Mouse (Mus musculus): ENCODE data around the gene 1810062G17Rik. TPM values are rescaled to one million over a fixed set of nuclear protein-coding genes. Genes with fewer than 3 reads are reported as not detected.

Gene 1810062G17Rik
- polyA plus RNA-seq, 1 experiment from 2014 or later = 1.9 TPM

DNA sequence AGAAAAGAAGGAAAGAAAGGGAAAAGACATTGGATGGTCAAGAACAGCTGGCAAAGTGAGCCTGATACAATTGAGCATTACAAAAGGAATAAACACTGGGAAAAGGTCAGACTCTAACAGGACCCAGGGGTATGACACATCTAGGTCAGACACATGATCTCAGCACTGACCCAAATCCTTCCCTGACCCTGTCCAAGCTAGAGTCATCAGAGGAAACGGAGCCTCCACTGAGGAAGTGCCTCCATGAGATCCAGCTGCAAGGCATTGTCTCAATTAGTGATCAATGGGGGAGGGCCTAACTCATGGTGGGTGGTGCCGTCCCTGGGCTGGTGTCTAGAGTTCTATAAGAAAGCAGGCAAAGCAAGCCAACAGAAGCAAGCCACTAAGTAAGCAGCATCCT is 6.9 kb upstream of the 1810062G17Rik start:
- ATAC-seq (replicated peaks; ENCODE audit: low FRiP score, low TSS enrichment, low read depth) (no peak), DNase-seq (ENCODE audit: low spot score) (no peak)
- no peak overlapping the region for H3K27ac ChIP-seq (ENCODE audit: low read depth)
- H3K27me3 ChIP-seq (replicated peaks; ENCODE audit: control insufficient read depth, insufficient read depth, low read length) = no peaks in the 10 kb centered on the region
- H3K4me3 ChIP-seq (ENCODE audit: low read depth, low read length) = no peak overlapping the region
- H3K4me2 ChIP-seq (ENCODE audit: low read length) = no peak overlapping the region
- no peaks in the 10 kb centered on the region; the same call in 1 of the 2 replicates for H3K4me1 ChIP-seq (replicated peaks; ENCODE audit: control insufficient read depth, insufficient read depth, low read length)
- WGBS = 66% methylated on average over 2 of the region's 2 CpGs
- H3K9me3 ChIP-seq (ENCODE audit: control insufficient read depth, low read length) = no peaks in the 10 kb centered on the region
- H3K36me3 ChIP-seq (ENCODE audit: control insufficient read depth, insufficient read depth, low read length) = peaks cover under 1% of the 10 kb centered on the region; the same call in 1 of the 2 replicates
- no peak overlapping the region for H3K9ac ChIP-seq (ENCODE audit: low read length)

DNA sequence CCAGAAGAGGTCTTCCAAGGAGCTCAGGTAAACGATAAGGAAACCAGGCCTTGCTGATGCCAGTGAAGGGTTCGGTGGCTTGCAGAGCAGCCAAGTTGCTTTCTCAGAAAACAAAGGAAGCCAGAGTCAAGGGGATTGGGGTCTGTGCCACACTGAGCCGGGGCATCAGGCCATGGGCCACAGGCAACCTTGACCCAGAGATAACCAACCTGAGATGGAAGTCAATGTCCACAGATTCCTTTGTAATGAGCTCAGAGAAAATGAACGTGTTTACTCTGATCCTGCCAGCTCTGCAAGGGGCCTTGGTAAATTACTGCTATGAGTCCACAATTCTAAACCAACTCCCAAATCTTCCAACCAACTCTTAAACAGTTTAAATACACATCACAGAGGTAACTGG is 3.9 kb upstream of the 1810062G17Rik start:
- Histone ChIP-seq H3K36me3 (ENCODE audit: control insufficient read depth, insufficient read depth, low read length) (no peaks in the 10 kb centered on the region), H3K4me3 (ENCODE audit: low read depth, low read length) (no peak overlapping the region), H3K27me3 (replicated peaks; ENCODE audit: control insufficient read depth, insufficient read depth, low read length) (no peaks in the 10 kb centered on the region), H3K9ac (ENCODE audit: low read length) (no peak overlapping the region), H3K4me2 (ENCODE audit: low read length) (no peak overlapping the region), H3K4me1 (replicated peaks; ENCODE audit: control insufficient read depth, insufficient read depth, low read length) (peaks cover 7% of the 10 kb centered on the region), H3K27ac (ENCODE audit: low read depth) (no peak overlapping the region), H3K9me3 (ENCODE audit: control insufficient read depth, low read length) (no peaks in the 10 kb centered on the region)
- 58% methylated on average over 4 of the region's 4 CpGs for WGBS
- DNase-seq (ENCODE audit: low spot score) = no peak
- no peak for ATAC-seq (replicated peaks; ENCODE audit: low FRiP score, low TSS enrichment, low read depth)

DNA sequence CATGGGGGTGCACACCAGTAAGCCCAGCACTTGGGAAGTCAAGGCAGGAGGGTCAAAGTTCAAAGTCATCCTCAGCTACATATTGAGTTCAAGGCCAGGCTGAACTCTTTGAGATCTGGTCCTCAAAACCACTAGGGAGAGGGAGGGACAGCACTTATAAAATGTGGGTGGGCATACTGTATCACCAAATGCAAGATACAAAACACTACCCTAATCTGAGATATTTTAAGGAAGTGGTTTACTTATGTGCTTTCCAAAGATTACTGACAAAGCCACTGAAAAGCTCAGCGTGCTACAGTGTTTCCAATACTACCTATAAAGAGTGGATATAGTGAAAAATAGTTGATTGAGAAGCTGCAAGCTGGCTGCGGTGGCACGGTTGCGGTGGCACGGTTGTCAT is 2.5 kb upstream of the 1810062G17Rik start:
- ATAC-seq (replicated peaks; ENCODE audit: low FRiP score, low TSS enrichment, low read depth) = no peak
- no peak for DNase-seq (ENCODE audit: low spot score)
- H3K4me3 ChIP-seq (ENCODE audit: low read depth, low read length) = no peak overlapping the region
- no peaks in the 10 kb centered on the region for H3K36me3 ChIP-seq (ENCODE audit: control insufficient read depth, insufficient read depth, low read length)
- H3K27ac ChIP-seq (ENCODE audit: low read depth) = no peak overlapping the region
- peaks cover 9% of the 10 kb centered on the region for H3K4me1 ChIP-seq (replicated peaks; ENCODE audit: control insufficient read depth, insufficient read depth, low read length)
- no peak overlapping the region for H3K9ac ChIP-seq (ENCODE audit: low read length)
- no peak overlapping the region for H3K4me2 ChIP-seq (ENCODE audit: low read length)
- WGBS = 96% methylated on average over 5 of the region's 5 CpGs
- H3K9me3 ChIP-seq (ENCODE audit: control insufficient read depth, low read length) = no peaks in the 10 kb centered on the region
- H3K27me3 ChIP-seq (replicated peaks; ENCODE audit: control insufficient read depth, insufficient read depth, low read length) = no peaks in the 10 kb centered on the region

DNA sequence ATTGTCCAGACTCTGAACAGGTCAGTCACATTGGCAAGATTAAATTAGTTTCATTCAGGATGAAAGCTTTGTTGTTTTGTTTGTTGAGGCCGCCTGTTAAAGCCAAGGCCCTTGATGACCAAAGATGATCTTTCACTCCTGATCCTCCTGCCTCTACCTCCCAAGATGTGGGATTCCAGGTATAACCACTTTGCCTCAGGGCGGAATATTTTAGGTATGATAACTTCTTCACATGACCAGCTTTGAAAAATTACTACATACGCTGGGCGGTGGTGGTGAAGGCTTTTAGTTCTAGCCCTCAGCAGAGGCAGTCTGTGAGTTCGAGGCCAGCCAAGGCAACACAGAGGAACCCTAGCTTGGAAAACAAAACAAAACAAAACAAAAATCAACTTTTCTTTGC is 1.3 kb upstream of the 1810062G17Rik start:
- H3K27me3 ChIP-seq (replicated peaks; ENCODE audit: control insufficient read depth, insufficient read depth, low read length) = no peaks in the 10 kb centered on the region
- 81% methylated on average over 5 of the region's 5 CpGs for WGBS
- no peak overlapping the region for H3K27ac ChIP-seq (ENCODE audit: low read depth)
- ATAC-seq (replicated peaks; ENCODE audit: low FRiP score, low TSS enrichment, low read depth) (no peak), DNase-seq (ENCODE audit: low spot score) (no peak)
- peak overlapping the region; percentile 70 for H3K4me3 ChIP-seq (ENCODE audit: low read depth, low read length)
- peaks cover 9% of the 10 kb centered on the region for H3K4me1 ChIP-seq (replicated peaks; ENCODE audit: control insufficient read depth, insufficient read depth, low read length)
- no peak overlapping the region for H3K9ac ChIP-seq (ENCODE audit: low read length)
- no peaks in the 10 kb centered on the region for H3K9me3 ChIP-seq (ENCODE audit: control insufficient read depth, low read length)
- H3K36me3 ChIP-seq (ENCODE audit: control insufficient read depth, insufficient read depth, low read length) = no peaks in the 10 kb centered on the region
- H3K4me2 ChIP-seq (ENCODE audit: low read length) = peak overlapping the region; percentile 79

DNA sequence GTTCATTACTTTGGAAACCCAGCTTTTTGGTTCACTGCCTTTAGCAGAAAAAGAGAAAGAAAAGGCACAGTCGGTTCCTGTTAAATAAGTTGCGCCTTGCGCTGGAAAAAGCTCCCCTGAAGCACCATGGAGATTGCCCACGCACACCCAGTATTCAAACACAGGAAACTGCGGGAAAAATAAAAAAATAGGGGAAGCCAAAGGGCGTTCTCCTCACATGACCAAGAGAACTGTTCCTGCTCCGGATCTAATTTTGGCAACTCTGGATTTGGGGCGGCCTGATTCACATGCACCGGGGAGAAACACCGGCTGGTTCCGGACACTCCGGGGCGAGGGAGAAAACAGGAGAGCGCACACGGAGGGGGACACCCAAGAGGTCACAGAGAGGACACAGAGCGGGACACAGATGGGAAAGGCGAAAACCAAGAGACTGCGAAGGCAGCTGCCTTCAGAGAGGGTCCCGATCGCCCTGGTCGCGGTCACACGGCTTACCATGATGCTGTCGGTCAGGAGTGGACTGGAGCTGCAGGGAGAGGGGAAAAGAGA is 726 bp upstream of the 1810062G17Rik start:
- DNase-seq (ENCODE audit: low spot score) (no peak), ATAC-seq (replicated peaks; ENCODE audit: low FRiP score, low TSS enrichment, low read depth) (no peak)

DNA sequence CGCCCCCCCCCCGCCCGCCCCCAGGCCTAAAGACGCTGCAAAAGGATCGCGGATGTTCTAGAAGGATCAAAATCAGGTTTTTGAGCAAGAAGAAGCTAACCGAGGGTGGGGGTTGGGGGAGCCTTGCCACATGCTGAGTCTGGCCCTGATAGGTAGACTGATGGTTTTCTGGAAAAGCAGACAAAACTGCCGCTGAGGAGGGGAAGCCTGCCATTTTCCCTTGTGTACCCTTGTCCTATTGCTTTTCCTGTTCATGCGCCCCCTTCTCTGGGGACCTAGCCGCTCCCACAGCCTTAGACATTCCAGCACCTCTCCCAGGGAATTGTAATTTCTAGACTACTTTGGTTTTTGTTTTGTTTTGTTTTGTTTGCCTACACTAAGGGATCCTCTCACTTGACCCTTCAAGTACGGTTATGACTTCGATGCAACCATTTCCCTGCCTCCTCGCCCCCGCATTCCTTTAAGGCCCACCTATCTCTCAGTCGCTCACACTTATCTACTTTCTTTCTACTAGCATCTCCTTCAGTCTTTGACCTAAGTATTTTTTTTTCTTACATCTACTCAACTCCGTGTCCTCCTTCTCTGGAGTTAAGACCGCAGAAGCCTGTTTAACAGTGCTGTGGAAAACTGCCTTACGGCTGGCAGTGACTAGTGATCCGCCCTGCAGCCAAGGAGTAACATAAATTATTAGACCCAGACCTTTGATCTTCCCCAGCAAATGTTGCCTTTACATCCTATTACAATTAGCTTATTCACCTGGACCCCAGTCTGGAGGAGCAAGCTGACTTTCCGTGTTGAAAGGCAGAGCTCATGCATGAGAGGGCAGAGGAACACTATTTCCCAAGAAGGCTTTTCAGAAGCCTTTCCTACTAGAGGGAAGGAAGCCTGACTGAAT is 771 bp downstream of the 1810062G17Rik start:
- Histone ChIP-seq H3K36me3 (ENCODE audit: control insufficient read depth, insufficient read depth, low read length) (no peaks in the 10 kb centered on the region), H3K4me1 (replicated peaks; ENCODE audit: control insufficient read depth, insufficient read depth, low read length) (peaks cover 9% of the 10 kb centered on the region), H3K4me2 (ENCODE audit: low read length) (peak overlapping the region; percentile 79), H3K27me3 (replicated peaks; ENCODE audit: control insufficient read depth, insufficient read depth, low read length) (no peaks in the 10 kb centered on the region), H3K9ac (ENCODE audit: low read length) (peak overlapping the region; percentile 77), H3K27ac (ENCODE audit: low read depth) (peak overlapping the region; percentile 81), H3K9me3 (ENCODE audit: control insufficient read depth, low read length) (no peaks in the 10 kb centered on the region), H3K4me3 (ENCODE audit: low read depth, low read length) (peak overlapping the region; percentile 70)
- no peak for ATAC-seq (replicated peaks; ENCODE audit: low FRiP score, low TSS enrichment, low read depth)
- 30% methylated on average over 20 of the region's 20 CpGs for WGBS
- no peak for DNase-seq (ENCODE audit: low spot score)

More for the DNA sequence above, 726 bp upstream of the 1810062G17Rik start:
- Histone ChIP-seq H3K9me3 (ENCODE audit: control insufficient read depth, low read length) (no peaks in the 10 kb centered on the region), H3K27ac (ENCODE audit: low read depth) (peak overlapping the region; percentile 81), H3K27me3 (replicated peaks; ENCODE audit: control insufficient read depth, insufficient read depth, low read length) (no peaks in the 10 kb centered on the region), H3K4me1 (replicated peaks; ENCODE audit: control insufficient read depth, insufficient read depth, low read length) (peaks cover 9% of the 10 kb centered on the region), H3K36me3 (ENCODE audit: control insufficient read depth, insufficient read depth, low read length) (no peaks in the 10 kb centered on the region), H3K9ac (ENCODE audit: low read length) (peak overlapping the region; percentile 77), H3K4me3 (ENCODE audit: low read depth, low read length) (peak overlapping the region; percentile 70), H3K4me2 (ENCODE audit: low read length) (peak overlapping the region; percentile 79)
- under 1% methylated on average over 24 of the region's 24 CpGs for WGBS

DNA sequence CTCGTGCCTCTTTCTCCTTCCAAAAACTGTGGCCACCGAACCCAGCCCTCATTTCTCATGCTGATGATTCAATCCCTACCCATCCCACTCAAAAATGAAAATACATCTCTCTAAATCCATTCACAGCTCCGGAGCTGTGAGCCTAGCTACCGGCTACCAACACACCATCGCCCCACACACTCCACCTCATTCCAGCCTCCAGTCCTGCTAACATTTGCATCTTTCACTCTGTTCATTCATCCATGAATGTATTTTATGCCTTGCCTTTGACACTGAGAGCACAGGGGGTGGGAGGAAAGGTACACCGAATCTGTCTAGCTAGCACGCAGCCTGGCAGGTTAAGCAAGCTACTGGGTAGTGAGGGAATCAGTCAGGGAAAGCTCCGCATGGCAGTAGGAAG is 3.0 kb downstream of the 1810062G17Rik start:
- no peaks in the 10 kb centered on the region for H3K9me3 ChIP-seq (ENCODE audit: control insufficient read depth, low read length)
- peaks cover 24% of the 10 kb centered on the region for H3K4me1 ChIP-seq (replicated peaks; ENCODE audit: control insufficient read depth, insufficient read depth, low read length)
- H3K27ac ChIP-seq (ENCODE audit: low read depth) = no peak overlapping the region
- H3K9ac ChIP-seq (ENCODE audit: low read length) = no peak overlapping the region
- H3K4me3 ChIP-seq (ENCODE audit: low read depth, low read length) = no peak overlapping the region
- no peaks in the 10 kb centered on the region for H3K36me3 ChIP-seq (ENCODE audit: control insufficient read depth, insufficient read depth, low read length)
- H3K4me2 ChIP-seq (ENCODE audit: low read length) = no peak overlapping the region
- no peaks in the 10 kb centered on the region for H3K27me3 ChIP-seq (replicated peaks; ENCODE audit: control insufficient read depth, insufficient read depth, low read length)
- no peak for ATAC-seq (replicated peaks; ENCODE audit: low FRiP score, low TSS enrichment, low read depth)
- DNase-seq (ENCODE audit: low spot score) = no peak
- 93% methylated on average over 8 of the region's 8 CpGs for WGBS

DNA sequence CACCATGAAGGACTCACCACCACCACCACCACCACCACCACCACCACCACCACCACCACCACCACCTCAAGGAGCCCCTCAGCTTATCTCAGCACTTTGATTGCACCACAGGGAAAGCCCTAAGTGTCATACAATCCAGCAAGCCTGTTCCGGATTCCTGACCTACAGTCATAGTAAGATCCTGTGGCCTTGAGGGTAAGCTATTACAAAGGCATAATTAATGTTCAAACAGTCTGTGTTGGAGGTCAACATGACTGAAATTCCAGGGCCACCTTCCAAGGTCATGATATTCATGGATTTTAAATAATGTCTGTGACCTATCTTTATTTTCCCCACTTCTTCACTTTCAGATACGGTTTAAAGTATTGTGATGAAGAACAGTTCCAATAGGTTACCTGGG is 4.7 kb downstream of the 1810062G17Rik start:
- no peak overlapping the region for H3K4me2 ChIP-seq (ENCODE audit: low read length)
- H3K27ac ChIP-seq (ENCODE audit: low read depth) = no peak overlapping the region
- H3K36me3 ChIP-seq (ENCODE audit: control insufficient read depth, insufficient read depth, low read length) = no peaks in the 10 kb centered on the region
- no peaks in the 10 kb centered on the region for H3K9me3 ChIP-seq (ENCODE audit: control insufficient read depth, low read length)
- ATAC-seq (replicated peaks; ENCODE audit: low FRiP score, low TSS enrichment, low read depth) = no peak
- H3K9ac ChIP-seq (ENCODE audit: low read length) = no peak overlapping the region
- no peak for DNase-seq (ENCODE audit: low spot score)
- no peaks in the 10 kb centered on the region for H3K27me3 ChIP-seq (replicated peaks; ENCODE audit: control insufficient read depth, insufficient read depth, low read length)
- WGBS = 81% methylated on average over 2 of the region's 2 CpGs
- no peak overlapping the region for H3K4me3 ChIP-seq (ENCODE audit: low read depth, low read length)
- peaks cover 24% of the 10 kb centered on the region for H3K4me1 ChIP-seq (replicated peaks; ENCODE audit: control insufficient read depth, insufficient read depth, low read length)
